Mouse (Mus musculus) left cerebral cortex, postnatal 36 days (tissue): ENCODE measurements around the gene Arhgef11. TPM values are rescaled to one million over a fixed set of nuclear protein-coding genes. Genes with fewer than 3 reads are reported as not detected.

ENCODE experiments used
- DNase-seq, 2 experiments: peaks; one replicate each; pipeline ENCODE4 v3.0.0; 2021 to 2022; ENCODE audit warnings: low spot score in 2 of 2, mixed read lengths in 1 of 2
- intact Hi-C: fragments of 180-260 bp; cut with DNase I; formaldehyde crosslinking; loops from one replicate; pipeline ENCODE4 v1.15.1; 2025
- total RNA-seq, 2 experiments: library from RNA; stranded (reverse); gene quantifications; 2 replicates each; pipeline ENCODE4 v1.2.3; 2021

Gene Arhgef11
- total RNA-seq, 2 experiments from 2014 or later = 55.6 to 60.3 TPM

DNA sequence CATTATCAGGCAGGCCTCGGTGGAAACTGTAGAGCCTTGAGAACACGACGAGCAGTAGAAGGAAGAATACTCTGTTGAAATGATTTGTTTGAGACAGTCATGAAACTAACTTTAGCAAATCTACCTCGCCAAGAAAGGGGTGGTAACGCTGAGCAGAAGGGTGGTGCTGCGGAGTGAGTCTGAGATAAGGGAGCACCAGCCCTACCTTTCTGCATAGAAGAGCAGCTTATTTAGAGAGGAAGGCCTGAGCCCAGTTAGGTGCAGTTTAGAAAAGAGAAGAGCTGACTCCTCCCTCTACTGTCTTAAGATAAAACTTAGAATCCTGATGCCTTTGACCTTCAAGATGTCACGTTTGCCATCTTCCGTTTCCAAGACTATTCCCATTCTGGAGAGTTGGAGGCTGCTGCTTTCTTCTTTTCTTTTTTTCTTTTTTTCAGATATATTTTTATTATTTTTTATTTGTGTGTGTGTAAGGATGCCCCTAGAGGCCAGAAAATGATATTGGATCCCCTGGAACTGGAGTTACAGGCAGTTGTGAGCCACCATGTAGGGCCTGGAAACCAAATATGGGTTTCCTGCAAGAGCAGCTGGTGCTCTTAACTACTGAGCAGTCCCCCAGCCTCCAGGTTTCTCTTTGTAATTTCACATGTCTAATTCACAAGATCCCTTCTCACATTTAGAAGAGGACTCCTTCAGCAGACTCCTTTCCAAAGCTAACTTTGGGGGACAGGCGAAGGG is 42.5 kb downstream of the Arhgef11 start:
- no peak for DNase-seq

DNA sequence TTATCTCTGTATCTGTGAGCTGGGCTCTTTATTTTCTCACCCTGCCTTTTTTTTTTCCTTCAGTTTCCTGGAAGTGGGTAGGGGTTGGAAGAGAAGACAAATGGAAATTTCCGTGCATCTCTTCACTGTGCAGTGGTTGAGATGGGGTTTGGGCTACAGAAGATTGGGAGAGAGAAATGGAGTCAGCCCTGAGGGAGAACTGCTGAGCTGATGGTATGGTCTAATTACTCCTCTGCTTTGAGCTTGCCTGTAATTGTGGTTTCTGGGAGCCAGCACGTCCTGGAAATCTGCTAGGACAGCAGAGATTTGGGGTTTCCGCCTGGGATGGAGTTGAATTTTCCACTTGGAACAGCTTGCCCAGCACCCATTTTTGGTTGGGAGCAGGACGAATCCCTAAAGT is 43.1 kb downstream of the Arhgef11 start:
- intact Hi-C loops = loop anchor here (5.0 kb wide), 1 partner anchor 43 kb away; the partner anchor contains the start of gene Arhgef11

More for the DNA sequence above, 42.5 kb downstream of the Arhgef11 start:
- intact Hi-C loops = loop anchor here (5.0 kb wide), 1 partner anchor 43 kb away; the partner anchor contains the start of gene Arhgef11

DNA sequence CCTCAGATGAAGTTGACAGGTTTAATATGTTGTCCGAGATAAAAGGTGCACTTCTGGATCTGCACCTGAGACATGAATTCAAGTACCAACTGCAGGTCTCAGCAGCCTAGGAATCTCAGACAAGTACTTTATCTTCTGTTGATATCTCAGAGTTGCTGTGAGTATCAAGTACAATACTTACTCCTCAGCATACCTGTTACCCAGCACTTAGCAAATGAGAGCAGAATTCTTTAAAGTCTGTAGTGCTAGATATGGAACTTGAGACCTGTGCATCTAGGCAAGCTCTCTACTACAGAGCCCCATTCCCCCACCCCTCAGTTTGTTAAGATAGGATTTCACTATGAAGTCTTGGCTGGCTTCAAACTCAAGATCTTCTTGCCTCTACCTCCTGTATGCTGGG is 43.9 kb downstream of the Arhgef11 start:
- DNase-seq = no peak
- intact Hi-C loops = loop anchor here (5.0 kb wide), 1 partner anchor 44 kb away; the partner anchor contains the start of gene Arhgef11

More for the DNA sequence above, 43.1 kb downstream of the Arhgef11 start:
- DNase-seq = no peak

DNA sequence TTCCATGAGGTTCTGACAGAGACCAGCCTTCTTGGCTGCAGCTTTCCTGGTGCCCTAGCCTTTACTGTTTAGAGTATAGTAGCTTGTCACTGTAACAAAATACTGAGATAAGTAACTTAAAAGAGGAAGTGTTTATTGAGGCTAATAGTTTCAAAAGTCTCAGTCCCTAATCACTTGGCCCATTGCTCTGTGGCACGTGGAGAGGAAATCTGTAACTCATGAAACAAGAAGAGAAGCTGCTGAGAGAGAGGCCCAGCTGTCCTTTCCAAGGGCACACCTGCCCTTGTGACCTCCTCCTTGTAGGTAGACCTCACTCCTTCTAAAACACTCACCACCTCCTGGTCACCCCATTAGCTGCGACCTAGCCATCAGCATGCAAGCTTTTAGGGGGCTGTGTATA is 101.2 kb downstream of the Arhgef11 start:
- intact Hi-C loops = no loop called here
- DNase-seq = no peak

DNA sequence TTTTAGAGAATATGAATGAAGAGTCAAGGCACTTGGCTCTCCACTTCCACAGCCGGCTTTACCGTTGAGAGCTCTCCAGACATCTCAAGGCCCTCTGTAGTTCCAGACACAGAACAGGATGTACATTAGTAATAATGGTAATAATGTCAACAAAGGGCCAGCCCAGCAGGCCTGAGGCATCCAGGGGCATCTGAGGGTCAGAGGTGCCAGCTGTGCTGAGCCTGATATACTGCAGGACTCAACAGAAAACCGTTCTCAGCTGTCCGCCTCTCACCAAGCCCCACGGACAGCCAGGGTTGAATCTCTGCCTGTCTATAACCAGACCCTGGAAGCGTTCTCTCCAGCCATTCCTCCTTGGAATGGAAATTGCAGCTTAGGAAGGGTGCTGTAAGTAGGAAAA is 107.2 kb downstream of the Arhgef11 start:
- intact Hi-C loops = no loop called here
- no peak for DNase-seq

DNA sequence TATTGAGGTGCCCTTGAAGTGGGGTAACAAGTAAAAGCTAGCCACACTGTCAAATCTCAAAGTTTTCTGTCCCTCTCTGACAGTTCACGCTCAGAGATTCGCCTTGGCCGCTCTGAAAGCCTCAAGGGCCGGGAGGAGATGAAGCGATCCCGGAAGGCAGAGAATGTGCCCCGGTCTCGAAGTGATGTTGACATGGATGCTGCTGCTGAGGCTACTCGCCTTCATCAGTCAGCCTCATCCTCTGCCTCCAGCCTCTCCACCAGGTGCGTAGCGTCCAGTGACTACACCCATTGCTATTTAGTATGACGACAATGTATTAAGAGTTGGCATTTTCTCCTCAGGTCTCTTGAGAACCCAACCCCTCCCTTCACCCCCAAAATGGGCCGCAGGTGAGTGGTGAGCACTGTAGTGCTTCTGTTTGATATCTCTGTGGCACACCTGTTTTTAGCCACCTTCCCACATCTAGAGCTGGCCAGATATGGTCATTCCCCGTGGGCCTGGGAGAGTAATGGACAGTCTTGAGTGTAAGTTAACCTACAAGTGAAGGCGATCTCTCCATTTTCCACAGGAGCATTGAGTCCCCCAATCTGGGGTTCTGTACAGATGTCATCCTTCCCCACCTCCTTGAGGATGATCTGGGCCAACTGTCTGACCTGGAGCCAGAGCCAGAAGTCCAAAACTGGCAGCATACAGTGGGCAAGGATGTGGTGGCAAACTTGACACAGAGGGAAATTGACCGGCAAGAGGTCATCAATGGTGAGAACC is 108.2 kb downstream of the Arhgef11 start:
- DNase-seq = no peak
- intact Hi-C loops = no loop called here

DNA sequence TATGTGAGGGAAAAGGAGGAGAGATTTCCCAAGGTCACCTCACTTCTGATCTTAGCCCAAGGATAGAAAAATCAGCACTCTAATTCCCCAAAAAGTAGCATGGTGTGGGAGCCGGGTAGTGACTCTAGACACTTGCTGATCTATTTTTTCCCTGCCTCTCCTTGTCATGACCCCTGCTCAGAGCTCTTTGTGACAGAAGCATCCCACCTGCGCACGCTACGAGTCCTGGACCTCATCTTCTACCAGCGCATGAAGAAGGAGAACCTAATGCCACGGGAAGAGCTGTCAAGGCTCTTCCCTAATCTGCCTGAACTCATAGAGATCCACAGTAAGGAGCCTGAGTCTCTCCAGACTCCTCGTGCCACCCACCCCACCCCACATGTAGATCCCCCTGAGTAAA is 108.8 kb downstream of the Arhgef11 start:
- DNase-seq = no peak
- intact Hi-C loops = no loop called here

DNA sequence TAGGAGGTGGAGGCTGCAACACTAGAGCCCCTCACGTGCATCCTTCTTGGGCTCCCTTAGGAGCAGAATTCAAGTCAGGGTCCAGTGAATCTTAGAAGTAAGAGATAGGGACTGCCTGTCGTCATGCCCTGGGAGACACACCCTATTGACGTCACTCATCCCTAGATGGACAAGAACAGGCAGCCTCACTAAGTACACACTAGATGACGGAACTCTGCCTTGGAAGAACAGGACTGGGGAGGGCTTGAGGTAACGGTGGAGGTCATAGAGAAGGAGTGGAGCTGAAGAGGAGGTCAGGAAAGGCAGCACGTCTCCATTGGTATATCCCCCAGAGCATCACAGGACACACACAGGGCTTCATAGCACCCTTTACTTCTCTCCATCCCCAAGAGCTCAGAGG is 111.3 kb downstream of the Arhgef11 start:
- DNase-seq = no peak
- intact Hi-C loops = no loop called here

DNA sequence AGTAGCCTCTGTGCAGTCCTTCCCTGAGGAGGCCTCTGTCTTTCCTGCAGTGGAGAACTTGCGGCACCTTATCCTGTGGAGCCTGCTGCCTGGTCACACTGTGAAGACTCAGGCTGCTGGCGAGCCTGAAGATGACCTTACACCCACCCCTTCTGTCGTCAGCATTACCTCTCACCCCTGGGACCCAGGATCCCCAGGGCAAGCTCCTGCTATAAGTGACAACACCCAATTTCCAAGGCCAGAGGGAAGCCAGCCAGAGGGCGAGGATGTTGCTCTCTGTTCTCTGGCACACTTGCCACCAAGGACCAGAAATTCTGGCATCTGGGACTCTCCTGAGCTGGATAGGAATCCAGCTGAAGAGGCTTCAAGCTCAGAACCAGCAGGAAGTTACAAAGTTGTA is 115.7 kb downstream of the Arhgef11 start:
- intact Hi-C loops = no loop called here
- DNase-seq = no peak

DNA sequence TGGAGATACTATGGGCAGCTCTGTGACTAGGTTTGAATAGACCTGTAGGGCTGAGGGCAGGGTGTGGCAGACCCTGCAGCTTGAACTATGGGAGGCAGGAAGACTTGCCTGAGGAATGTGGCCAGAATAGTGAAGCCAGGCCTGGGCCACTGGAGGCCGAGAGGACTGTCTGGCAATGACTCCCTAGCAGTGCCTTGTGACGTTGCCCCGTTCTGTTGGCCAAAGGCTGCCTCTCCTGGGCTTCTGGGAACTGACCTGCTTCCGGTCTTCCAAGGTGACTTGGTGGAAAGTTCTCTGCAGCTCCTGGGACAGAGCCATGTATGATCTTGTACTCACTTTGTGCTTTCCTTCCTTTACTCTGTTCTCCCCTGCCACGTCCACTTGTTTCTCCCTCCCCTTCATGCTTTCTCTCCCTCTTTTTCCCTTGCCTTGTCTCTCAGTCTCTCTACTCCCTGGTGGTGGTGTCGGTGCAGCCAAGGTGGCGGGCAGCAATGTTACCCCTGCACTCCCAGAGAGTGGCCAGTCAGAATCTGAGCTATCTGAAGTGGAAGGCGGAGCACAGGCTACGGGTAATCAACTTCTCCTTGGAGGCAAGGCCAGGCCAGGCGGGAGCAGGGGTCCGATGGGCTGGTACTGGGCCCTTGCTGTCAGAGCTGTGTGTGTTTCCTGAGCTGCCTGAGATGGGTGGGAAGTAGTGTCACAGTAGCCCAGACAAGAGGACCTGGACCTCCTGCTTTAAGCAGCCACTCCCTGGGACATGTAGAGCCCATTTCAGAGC is 116.8 kb downstream of the Arhgef11 start:
- intact Hi-C loops = no loop called here
- no peak for DNase-seq

DNA sequence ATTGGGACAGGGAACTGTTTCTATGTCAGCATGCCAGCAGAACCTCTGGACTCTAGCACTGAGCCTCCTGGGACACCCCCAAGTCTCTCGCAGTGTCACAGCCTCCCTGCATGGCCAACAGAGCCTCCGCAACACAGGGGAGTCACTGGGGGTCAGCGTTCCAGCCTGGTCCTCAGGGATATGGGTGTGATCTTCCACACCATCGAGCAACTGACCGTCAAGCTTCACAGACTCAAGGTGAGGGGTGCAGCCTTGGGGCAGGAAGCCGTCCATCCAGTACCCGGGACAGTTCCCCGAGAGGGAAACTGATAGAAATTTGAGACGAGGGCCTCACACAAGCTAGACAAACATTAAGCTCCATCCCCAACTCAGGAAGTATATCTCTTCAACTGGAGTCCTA is 118.0 kb downstream of the Arhgef11 start:
- intact Hi-C loops = no loop called here

DNA sequence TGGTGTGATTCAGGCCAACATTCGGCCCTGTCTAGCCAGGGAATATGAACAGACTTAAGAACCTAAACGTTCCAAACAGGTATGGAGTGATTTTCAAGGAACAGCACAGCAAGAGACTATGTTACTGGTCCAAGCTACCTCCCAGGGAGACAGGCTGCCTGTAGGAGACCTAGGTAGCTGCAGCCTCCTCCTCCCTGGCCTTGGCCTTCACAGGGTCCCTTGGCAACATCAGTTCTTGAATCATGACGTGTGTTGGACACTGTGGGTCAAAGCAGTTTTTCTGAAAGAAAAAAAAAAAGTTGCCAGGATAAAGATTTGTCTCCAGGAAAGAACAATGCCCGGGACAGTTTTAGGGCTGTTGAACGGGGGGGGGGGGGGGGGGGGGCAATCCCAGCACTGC is 121.5 kb downstream of the Arhgef11 start:
- intact Hi-C loops = no loop called here
- DNase-seq = no peak

More for the DNA sequence above, 118.0 kb downstream of the Arhgef11 start:
- no peak for DNase-seq

DNA sequence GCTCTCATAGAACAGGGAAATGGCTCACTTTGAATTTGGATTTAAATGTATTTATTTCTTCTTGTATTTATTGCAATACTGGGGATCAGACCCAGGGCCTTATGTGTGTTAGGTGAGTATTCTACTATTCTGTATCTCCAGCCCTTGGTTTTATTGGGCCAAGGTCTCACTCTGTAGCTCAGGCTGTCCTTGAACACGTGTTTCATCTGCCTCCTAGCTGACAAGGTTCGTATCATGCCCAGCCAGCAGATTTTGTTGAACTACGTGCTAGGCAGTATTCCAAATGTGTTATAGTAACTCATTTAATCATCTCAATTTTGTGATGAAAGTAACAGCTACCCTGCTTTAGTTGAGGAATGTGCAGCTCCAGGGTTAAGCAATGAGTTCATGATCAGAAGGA is 124.7 kb downstream of the Arhgef11 start:
- intact Hi-C loops = no loop called here
- no peak for DNase-seq

DNA sequence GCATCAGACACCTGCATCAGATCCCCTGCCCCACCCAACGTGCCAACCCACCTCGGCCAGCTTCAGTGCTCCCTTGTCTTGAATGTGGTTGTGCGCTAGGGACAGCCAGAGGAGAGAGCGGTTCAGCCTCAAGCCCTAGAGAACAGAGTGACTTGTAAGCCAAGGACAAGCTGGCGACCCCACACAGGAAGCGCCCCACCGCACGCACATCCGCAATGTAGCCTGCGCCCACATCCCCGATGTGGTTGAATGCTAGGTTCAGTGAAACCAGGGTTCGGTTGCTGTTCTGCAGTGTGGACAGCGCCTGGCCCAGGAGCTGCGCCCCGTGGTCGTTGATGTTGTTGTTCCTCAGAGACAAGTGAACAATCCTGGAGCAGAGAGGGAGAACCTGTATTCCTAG is 125.4 kb downstream of the Arhgef11 start:
- intact Hi-C loops = no loop called here
- no peak for DNase-seq

DNA sequence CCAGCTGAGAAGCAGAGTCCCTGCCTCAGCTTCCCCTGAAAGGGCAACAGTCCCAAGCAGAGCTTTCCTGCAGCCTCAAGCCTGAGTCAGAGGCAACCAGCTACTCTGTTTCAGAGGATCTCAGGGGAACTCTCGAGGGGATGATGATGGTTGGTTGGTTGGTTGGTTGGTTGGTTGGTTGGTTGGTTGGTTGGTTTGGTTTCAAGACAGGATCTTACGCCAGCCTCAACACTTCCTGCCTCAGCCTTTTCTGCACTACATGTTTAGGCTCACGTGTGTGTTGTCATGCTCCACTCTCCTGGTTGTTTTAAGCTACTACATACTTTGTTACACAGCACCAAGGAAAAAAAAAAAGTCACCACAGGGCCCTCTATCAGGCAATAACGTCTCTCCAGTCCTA is 126.6 kb downstream of the Arhgef11 start:
- intact Hi-C loops = no loop called here
- DNase-seq = no peak

DNA sequence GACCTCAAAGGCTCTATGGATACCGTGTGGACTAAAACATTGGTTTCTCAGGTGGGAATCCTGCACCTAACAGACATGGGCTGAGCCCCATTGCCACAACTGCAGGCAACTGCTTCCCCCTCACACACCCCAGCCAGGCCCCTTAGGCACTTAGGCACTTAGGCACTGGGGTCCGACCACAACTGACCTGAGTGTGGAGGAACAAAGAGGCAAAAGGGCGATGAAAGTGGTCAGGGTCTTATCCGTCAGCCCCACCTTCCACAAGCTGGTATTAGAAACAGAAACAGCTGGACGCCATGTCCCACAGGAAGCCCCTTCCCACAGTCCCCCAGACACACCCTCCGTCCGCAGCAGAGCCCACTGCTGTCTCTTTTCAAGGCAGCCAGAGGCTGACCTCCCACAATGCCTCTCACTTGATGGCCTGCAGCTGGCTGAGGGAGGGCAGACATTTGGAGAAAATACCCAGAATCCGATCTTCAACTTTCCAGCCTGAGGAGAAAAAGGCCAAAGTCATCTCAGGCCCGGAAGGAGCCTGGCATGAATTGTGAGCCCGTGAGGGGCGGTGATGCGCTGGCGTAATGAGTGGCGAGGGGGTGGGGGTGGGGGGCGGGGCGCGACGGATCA is 127.8 kb downstream of the Arhgef11 start:
- DNase-seq = no peak
- intact Hi-C loops = no loop called here

DNA sequence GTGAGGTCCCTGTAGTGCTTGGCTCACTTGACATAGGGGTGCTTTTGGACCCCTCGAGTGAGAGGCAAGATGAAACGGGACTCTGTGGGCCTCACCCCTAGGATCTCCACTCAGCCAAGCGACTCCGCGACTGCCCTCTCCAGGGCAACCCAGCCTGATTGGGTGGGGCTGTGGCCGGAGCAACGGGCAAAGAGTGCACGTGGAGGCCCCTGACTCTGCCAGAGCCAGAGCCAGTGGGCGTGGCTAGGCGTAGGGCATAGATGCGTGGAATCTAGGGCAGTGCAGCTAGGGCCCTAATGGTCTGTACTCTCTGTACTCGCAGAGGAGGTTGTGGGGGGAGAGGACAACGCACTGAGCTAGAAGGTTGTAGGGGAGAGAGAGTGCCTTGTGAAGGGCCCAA is 131.1 kb downstream of the Arhgef11 start, which contains the start of gene Lrrc71:
TSS of gene Lrrc71 (minus strand) at position 195 of the 400 bp plus-strand sequence.
- no peak for DNase-seq
- intact Hi-C loops = no loop called here

DNA sequence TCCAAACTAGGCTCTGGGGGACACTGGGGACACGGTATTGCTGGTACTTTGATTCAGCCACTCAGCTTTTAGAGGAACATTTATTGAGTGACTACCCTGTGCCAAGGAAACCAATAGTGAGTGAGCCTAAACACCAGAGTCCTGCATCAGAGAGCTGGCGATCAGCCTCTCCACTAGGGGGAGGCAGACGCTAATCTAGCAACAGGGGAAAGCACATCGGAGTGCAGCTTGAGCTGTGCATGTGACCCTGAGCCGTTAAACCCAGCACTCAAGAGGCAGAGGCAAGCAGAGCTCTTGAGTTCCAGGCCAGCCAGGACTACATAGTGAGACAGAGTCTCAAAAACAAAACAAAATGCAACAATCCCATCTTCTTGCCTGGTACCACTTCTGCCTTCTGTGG is 131.7 kb downstream of the Arhgef11 start:
- DNase-seq = peak; percentile 27 to 48
- intact Hi-C loops = no loop called here

DNA sequence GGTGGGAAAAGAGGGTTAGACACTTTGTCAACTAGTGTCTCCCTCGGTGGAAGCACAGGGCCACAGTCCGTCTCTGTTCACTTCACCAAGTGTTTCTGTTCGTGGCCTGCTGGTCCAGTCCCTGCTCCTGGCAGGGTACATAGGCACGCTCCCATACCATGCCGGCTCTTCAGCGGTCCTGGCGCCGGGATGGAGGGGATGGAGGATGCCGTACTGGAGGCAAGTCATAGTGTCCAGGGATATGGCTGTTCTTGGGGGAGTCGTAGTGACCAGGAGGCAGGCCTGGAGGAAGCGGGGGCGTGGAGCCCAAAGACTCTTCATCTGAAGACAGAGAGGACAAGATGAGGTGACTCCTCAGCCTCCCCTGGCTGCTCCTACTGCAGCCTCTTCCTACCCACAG is 132.6 kb downstream of the Arhgef11 start:
- intact Hi-C loops = no loop called here

DNA sequence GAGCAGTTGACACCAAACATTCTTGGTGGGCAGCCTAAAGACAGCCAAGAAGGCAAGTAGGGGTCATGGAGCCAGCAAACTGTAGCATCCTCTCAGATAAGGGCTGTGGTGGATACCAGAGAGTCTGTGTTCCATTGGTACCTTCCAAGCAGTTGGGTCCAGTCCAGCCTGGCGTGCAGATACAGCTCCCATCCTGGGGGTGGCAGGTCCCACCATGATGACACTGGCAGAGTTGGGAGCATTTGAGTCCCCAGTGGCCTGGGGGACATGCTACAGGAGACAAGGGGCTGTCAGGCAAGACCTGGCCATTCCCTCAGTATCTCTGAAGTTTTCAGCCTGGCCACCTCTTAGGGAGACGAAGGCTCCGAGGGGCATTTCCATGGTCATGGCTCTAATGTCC is 135.2 kb downstream of the Arhgef11 start:
- intact Hi-C loops = no loop called here

More for the DNA sequence above, 132.6 kb downstream of the Arhgef11 start:
- DNase-seq = no peak

More for the DNA sequence above, 135.2 kb downstream of the Arhgef11 start:
- DNase-seq = no peak
